Mouse (Mus musculus) CD4-positive helper T cell, adult 2 months (primary cell): ENCODE data around the gene Akr1b10.
"Not testable (repeated sequence)": the region's sequence is repeated elsewhere in the genome, so short reads cannot be mapped to it uniquely, and the experiment has no call there.

ENCODE experiments used
- DNase-seq: peaks from one replicate; pipeline ENCODE4 v3.0.0-alpha.2; 2012; ENCODE audit warnings: low read depth, missing footprints, low spot score

The Akr1b10 gene

GRCm38 (mm10) chr6:34384110-34384661 lies at the start of gene Akr1b10:
TSS of gene Akr1b10 (plus strand) at chr6:34384218.
- DNase-seq: peak; percentile 69

DNA sequence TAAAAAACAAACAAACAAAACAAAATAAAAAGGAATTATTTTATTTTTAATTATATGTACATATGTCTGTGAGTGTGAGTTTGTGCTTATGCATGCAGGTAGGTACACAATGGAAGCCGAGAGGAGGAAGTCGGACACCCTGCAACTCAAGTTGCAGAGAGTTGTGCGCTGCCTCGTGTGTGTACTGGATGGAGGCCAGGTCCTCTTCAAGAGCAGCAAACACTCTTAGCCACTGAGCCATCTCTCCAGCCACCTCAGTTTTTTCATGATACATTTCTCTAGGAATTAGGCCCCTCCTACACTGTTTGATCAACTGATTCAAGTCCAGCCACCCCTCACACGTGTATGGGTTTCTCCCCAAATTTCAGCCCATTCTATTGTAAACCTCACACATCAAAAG lies 49.3 kb upstream of the Akr1b10 start:
- no peak for DNase-seq

- no peak for DNase-seq
These were observed 46.2 kb upstream of the Akr1b10 start for GRCm38 (mm10) chr6:34337799-34338198.

DNA sequence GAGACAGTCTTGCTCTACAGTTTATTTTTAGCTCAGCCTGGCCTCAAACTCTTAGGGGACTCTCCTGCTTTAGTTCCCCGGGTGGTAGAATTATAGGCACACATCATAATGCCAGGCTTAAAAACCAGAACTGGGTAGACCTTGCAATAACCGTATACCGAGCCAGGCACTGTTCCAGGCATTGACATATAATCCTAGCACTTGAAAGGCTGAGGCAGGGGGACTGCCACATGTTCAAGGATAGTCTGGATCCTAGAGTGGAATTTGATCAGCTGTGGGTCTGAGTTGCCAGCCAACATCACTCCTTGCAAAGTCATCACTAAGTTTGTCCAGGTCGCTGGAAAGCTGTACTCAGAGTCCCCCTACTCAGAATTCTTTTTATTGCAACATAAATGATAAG lies 42.0 kb upstream of the Akr1b10 start:
- no peak for DNase-seq

DNA sequence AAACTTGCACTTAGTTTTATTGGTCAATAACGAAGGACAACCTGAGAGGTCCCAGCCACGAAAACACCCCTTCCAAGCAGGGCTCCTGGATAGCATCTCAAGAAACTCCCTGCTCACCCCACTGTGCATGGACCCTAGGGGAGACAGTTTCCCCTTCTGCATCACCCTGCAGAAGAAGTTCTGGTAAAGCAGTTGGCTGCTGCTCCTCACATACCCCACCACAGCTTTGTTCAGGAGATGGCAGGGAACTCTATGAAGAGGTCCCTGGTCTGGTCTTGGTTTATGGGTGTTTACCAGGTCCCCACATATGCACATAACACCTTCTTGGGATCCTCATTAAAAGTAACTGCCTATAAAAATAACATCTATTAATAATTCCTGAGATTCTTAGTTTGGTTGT lies 41.5 kb upstream of the Akr1b10 start:
- DNase-seq: no peak

GRCm38 (mm10) chr6:34343426-34343825 lies 40.6 kb upstream of the Akr1b10 start:
- DNase-seq: no peak

DNA sequence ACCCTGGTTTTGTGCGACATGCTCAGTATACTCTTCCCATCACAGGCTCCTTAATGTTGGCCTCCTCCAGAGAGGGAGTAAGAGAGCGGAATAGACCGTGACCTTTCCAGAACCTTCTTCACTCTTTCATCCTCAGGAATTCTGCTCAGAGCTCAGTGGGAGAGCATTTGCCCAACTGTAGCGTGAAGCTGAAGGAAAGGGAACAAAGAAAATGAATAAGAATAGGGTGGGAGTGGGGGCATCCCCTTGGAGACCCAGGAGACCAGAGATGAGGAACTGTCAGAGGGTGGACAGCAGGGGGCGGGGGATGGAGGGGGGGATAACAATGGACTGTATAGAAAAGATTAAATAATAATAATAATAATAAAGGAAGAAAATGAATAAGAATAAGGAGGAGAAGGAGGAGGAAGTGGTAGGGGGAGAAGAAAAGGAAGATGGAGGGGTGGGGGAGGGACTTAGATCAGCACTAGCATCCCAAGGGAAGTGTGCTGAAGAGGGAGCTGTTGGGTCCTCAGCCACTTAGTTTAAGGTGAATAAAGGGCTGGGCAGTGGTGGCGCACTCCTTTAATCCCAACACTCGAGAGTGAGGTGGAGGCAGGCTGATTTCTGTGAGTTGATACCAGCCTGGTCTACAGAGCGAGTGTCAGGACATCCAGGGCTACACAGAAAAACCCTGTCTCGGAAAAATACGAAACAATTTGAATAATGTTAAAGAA lies 39.7 kb upstream of the Akr1b10 start:
- no peak for DNase-seq

- DNase-seq: no peak
These were observed 39.1 kb upstream of the Akr1b10 start for GRCm38 (mm10) chr6:34344935-34345334.

DNA sequence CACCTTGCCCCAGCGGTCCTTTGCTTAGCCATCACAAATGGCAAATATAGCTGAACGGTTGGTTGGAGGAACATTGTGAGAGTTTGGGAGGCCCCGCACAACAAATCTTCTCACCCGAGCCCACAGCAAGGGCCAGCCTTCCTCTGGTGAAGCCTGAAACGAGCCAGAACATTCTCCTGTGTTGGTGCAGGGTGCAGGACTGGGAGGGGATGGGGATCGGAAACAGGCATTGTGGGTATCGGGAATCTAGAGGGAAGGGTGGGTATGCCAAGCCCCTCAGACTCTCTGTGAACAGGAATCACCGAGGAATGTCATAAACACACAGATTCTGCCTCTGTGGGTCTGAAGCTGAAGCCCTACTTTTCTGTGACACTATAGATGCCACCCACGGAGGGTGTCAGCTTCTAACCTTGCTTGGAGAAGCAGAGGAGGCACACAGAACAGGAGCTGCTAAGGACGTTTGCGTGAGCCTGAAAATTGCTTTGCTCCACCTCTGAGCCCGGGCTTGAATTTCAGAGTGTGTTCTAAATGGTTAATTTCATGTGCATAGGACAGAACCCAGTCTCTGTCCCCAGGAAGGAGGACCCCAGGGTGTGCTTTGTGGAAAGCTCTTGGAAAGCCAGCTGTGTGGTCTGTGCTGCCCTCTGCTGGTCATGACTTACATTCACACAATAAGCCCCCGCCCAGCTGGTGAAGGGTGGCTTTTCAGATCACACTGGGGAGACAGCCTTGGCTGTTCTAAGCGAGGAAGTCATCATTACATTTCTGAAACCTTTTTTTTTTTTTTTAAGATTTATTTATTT lies 37.7 kb upstream of the Akr1b10 start:
- DNase-seq: peak; percentile 65

- DNase-seq: no peak
These were observed 33.9 kb upstream of the Akr1b10 start for GRCm38 (mm10) chr6:34350037-34350699.

DNA sequence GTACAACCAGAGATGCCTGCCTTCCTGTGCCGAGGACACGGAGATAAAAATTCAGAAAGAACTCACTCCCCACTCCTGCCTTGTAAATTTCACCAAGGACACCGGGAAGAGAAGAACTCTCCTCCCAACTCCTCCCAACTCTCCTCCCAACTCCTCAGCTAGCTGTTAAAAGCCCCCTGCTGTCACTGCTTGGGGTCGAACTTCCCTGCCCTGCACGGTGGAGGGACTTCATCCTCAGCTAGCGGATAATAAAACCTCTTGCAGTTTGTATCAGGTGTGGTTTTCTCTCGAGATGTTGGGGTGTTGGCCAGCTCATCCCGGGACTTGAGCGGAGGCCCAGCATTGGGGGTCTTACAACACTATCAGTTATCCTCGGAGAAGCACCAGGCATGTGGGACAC lies 32.5 kb upstream of the Akr1b10 start:
- DNase-seq: not testable (repeated sequence)

DNA sequence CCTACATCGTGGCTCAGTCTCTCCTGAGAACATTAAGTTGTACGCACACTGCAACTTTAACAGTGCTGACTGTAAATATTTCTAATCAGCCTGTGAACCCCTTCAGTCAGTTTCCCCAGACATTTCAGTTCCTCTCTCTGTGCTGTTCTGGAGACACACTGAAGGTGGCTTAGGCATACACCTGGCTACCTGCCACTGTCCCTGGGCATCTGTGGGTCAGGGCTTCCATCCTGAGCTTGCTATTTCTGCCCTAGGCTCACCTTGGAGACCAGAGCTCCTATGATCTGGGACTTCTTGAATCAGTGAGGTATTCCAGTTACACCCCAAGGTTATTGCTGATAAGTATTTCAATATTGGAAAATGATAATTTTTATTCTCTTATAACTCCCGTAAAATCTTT lies 31.6 kb upstream of the Akr1b10 start:
- no peak for DNase-seq

GRCm38 (mm10) chr6:34353658-34354353 lies 30.2 kb upstream of the Akr1b10 start, which contains the start of gene Akr1b8:
TSS of gene Akr1b8 (plus strand) at chr6:34354119.
- no peak for DNase-seq

DNA sequence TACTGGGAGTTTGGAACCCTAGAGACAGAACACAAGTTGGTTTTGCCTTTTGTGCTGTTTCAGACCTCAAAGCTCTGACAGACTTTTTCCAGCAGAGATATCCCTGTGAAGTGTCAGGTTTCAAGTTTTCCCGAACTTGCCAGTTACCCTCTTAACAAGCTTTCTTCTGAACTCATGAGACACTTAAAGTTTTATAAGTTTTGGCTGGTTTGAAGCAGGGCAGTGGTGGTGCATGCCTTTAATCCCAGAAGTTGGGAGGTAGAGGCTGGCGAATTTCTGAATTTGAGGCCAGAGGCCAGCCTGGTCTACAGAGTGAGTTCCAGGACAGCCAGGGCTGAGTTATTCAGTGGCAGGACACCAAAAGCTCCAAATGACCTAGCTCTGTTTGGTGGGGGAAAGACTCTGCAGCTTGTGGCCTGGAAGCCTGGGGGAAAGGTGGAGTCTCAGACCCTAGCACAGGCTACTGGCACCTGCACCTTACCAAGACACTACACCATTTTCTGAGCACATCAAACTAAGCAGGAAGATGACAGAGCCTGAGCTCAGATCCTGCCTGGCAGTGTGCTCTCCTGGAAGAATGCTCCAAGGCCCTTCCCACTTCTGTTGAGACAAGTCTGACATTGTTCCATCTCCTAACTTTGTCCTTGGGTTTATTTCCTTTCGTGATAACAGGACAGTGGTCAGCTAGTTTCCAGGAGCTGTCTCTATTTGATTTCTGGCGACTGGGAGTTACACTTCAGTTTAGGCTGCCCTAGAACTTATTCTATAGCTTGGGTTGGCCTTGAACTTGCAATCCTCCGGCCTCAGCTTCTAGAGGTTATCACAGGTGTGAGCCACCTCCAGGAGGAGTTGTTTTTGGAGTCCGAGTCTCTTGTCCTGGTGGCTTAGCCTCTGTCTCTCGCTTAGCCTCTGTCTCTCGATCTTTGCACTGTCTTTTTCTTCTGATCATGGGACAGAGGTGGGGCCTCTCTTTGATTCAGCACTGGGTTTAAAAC lies 29.4 kb upstream of the Akr1b10 start:
- DNase-seq: no peak

- no peak for DNase-seq
These were observed 28.7 kb upstream of the Akr1b10 start for GRCm38 (mm10) chr6:34355349-34355747.

DNA sequence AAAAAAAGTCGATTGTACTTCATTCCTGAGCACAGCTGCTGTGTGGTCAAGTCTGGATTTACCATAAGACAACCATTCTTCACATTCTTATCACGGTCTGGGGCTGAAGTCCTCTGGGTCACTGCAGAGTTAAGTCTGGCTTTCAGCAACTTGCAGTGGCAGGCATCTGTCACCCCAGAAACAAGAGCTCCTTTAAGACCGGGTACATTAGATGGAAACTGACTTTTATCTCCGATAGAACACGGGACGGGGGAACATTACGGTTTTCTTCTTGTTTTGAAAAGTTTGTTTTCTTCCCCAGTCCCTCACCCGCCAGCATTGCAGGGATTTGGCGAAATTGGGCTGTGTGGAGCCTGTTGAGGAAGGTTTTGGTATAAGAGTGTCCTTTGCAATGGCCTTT lies 28.2 kb upstream of the Akr1b10 start:
- no peak for DNase-seq

- DNase-seq: peak; percentile 65
These were observed 19.5 kb upstream of the Akr1b10 start for GRCm38 (mm10) chr6:34364217-34365136.

DNA sequence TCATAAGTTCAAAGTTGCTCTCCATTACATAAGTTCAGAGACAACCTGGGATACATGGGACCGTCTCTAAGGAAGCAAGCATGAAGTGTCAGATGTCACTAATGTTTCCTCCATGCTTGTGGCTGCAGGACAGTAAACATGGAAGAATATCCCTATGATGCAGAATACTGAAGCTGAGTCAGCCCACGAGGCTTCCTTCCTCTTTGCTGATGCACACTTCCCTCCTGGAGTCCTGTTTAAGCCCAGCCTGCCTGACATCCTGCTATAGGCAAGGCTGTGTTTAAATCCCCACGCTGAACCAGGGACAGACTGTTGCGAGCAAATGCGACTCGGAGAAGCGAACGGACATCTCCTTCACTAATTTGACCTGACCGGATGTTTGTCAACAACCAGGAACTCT lies 16.0 kb upstream of the Akr1b10 start:
- DNase-seq: no peak

DNA sequence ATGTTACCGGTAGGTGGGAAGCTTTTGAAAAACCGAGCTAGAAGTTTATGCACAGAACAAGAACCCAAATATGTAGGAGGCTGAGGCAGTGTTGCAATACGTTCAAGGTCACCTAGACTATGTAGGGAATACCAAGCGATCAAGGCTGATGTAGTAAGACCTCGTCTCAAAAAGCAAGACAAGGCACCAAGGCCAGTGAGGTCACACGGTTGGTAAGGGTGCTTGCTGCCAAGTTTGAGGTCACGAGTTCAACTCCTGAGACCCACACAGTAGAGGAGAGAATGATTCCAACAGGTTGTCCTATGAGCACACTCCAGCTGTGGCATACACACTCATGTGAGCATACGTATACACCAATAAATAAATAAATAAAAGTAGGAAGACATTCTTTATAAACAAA lies 13.9 kb upstream of the Akr1b10 start:
- DNase-seq: no peak
